Mouse (Mus musculus) forebrain, postnatal 0 days (tissue): ENCODE results near the gene Tle3. TPM values are rescaled to one million over a fixed set of nuclear protein-coding genes. Genes with fewer than 3 reads are reported as not detected.
A peak's percentile ranks its signal among the peaks of the same experiment; 100 is the strongest.

Experiments used
- ATAC-seq: fragments of 200-750 bp; cut with Nextera tagmentation; 2 replicates; pipeline ENCODE4 v1.8.0; 2017; ENCODE audit warnings: mild to moderate bottlenecking, moderate library complexity
- DNase-seq: peaks from one replicate; pipeline ENCODE4 v3.0.0-alpha.2; 2015
- H3K27ac ChIP-seq: fragments of 300-500 bp; sonication (generic); 2 replicates; pipeline ENCODE4 v1.5.1; 2014; ENCODE audit warnings: low read depth, mild to moderate bottlenecking, antibody characterized with exemption, low read length, moderate library complexity, mixed read lengths
- H3K27me3 ChIP-seq: fragments of 300-500 bp; sonication (generic); 2 replicates; pipeline ENCODE4 v1.6.1; 2014; ENCODE audit warnings: mild to moderate bottlenecking, low read length, mixed read lengths; ENCODE audit not compliant: insufficient read depth
- H3K36me3 ChIP-seq: fragments of 300-500 bp; sonication (generic); 2 replicates; pipeline ENCODE4 v1.6.1; 2014; ENCODE audit warnings: mild to moderate bottlenecking, moderate library complexity; ENCODE audit not compliant: insufficient read depth
- H3K4me1 ChIP-seq: fragments of 300-500 bp; sonication (generic); 2 replicates; pipeline ENCODE4 v1.6.1; 2014; ENCODE audit warnings: antibody characterized with exemption; ENCODE audit not compliant: insufficient read depth
- H3K4me2 ChIP-seq: fragments of 300-500 bp; sonication (generic); 2 replicates; pipeline ENCODE4 v1.6.1; 2014; ENCODE audit warnings: low read depth, mild to moderate bottlenecking, moderate library complexity
- H3K4me3 ChIP-seq: fragments of 300-500 bp; sonication (generic); 2 replicates; pipeline ENCODE4 v1.5.1; 2014; ENCODE audit warnings: low read depth, low read length, mixed read lengths
- H3K9ac ChIP-seq: fragments of 300-500 bp; sonication (generic); 2 replicates; pipeline ENCODE4 v1.6.1; 2014; ENCODE audit warnings: mild to moderate bottlenecking
- H3K9me3 ChIP-seq: fragments of 300-500 bp; sonication (generic); 2 replicates; pipeline ENCODE4 v1.6.1; 2016; ENCODE audit warnings: low read length
- CTCF ChIP-seq: sonication (generic); IDR thresholded peaks from 2 replicates; pipeline ENCODE4 v1.5.1; 2016; ENCODE audit warnings: antibody characterized with exemption, control low read depth, low read depth
- WGBS: fragments of 180-500 bp; shearing (Covaris S2); extraction: QIAGEN DNeasy Blood & Tissue Kit; methylation state at CpG from one replicate; pipeline ENCODE4 v1.1.7; 2014; 5-methylcytosine and 5-hydroxymethylcytosine counted together
- polyA plus RNA-seq: library from polyadenylated mRNA; unstranded; fragments of >200 nt; fragmentation: Nextera tagmentation; extraction: Ambion mirVana; gene quantifications from 2 replicates; pipeline ENCODE4 v1.2.1, GENCODE M21; 2015
- total RNA-seq: library from RNA; depleted of rRNA; stranded (reverse); fragments of >200 nt; gene quantifications from 2 replicates; pipeline ENCODE4 v1.2.3, GENCODE M21; 2014

Gene Tle3
- total and polyA plus RNA-seq, 2 experiments from 2014 or later, result 16.3 to 66.3 TPM

- H3K4me1 ChIP-seq, result 0 out of 2 replicates have a peak, but pooled peaks cover 5% of the 10 kb centered on the region
- H3K9ac ChIP-seq, result no peak overlapping the region
- no peaks in the 10 kb centered on the region for H3K9me3 ChIP-seq
- ATAC-seq (peak; percentile 94), DNase-seq (peak; percentile 78)
- WGBS, result 16% methylated on average over 11 of the region's 11 CpGs
- no peak for TF ChIP-seq CTCF
- H3K4me3 ChIP-seq, result no peak overlapping the region
- no peaks in the 10 kb centered on the region for H3K36me3 ChIP-seq
- no peaks in the 10 kb centered on the region; the same call in 1 of the 2 replicates for H3K27me3 ChIP-seq
- no peak overlapping the region for H3K4me2 ChIP-seq
- no peak overlapping the region for H3K27ac ChIP-seq
These were observed 61.9 kb downstream of the Tle3 start for GRCm38 (mm10) chr9:61434062-61434461.

- ATAC-seq, result peak; percentile 21; the same call in 1 of the 2 replicates
- no peak for TF ChIP-seq CTCF
- Histone ChIP-seq H3K27me3 (no peaks in the 10 kb centered on the region; the same call in 1 of the 2 replicates), H3K9ac (no peak overlapping the region), H3K36me3 (no peaks in the 10 kb centered on the region), H3K4me2 (no peak overlapping the region), H3K9me3 (no peaks in the 10 kb centered on the region), H3K27ac (no peak overlapping the region), H3K4me3 (no peak overlapping the region), H3K4me1 (0 out of 2 replicates have a peak, but pooled peaks cover 5% of the 10 kb centered on the region)
- no peak for DNase-seq
- WGBS, result 44% methylated on average over 8 of the region's 8 CpGs
These were observed 63.2 kb downstream of the Tle3 start for GRCm38 (mm10) chr9:61435191-61435989.

GRCm38 (mm10) chr9:61436104-61436503, 63.9 kb downstream of the Tle3 start:
- 72% methylated on average over 2 of the region's 2 CpGs for WGBS
- H3K9me3 ChIP-seq, result no peaks in the 10 kb centered on the region
- no peak overlapping the region for H3K27ac ChIP-seq
- H3K4me2 ChIP-seq, result no peak overlapping the region
- no peaks in the 10 kb centered on the region; the same call in 1 of the 2 replicates for H3K27me3 ChIP-seq
- TF ChIP-seq CTCF, result no peak
- DNase-seq (no peak), ATAC-seq (no peak)
- no peak overlapping the region for H3K9ac ChIP-seq
- H3K4me1 ChIP-seq, result 0 out of 2 replicates have a peak, but pooled peaks cover 5% of the 10 kb centered on the region
- H3K4me3 ChIP-seq, result no peak overlapping the region
- no peaks in the 10 kb centered on the region for H3K36me3 ChIP-seq

GRCm38 (mm10) chr9:61436761-61437160, 64.6 kb downstream of the Tle3 start:
- H3K4me1 ChIP-seq, result 0 out of 2 replicates have a peak, but pooled peaks cover 5% of the 10 kb centered on the region

GRCm38 (mm10) chr9:61439092-61439491, 66.9 kb downstream of the Tle3 start:
- 66% methylated on average over 6 of the region's 6 CpGs for WGBS

More at GRCm38 (mm10) chr9:61436761-61437160, 64.6 kb downstream of the Tle3 start:
- no peak for DNase-seq
- H3K27me3 ChIP-seq, result no peaks in the 10 kb centered on the region; the same call in 1 of the 2 replicates
- no peak for ATAC-seq
- no peaks in the 10 kb centered on the region for H3K36me3 ChIP-seq
- no peak for TF ChIP-seq CTCF
- 90% methylated on average over 6 of the region's 6 CpGs for WGBS
- no peak overlapping the region for H3K4me2 ChIP-seq
- H3K9me3 ChIP-seq, result no peaks in the 10 kb centered on the region
- H3K4me3 ChIP-seq, result no peak overlapping the region
- H3K27ac ChIP-seq, result no peak overlapping the region
- H3K9ac ChIP-seq, result no peak overlapping the region

GRCm38 (mm10) chr9:61439979-61440378, 67.8 kb downstream of the Tle3 start:
- Histone ChIP-seq H3K27ac (no peak overlapping the region), H3K36me3 (no peaks in the 10 kb centered on the region), H3K27me3 (peaks cover 3% of the 10 kb centered on the region; the same call in 1 of the 2 replicates), H3K4me2 (no peak overlapping the region), H3K9me3 (no peaks in the 10 kb centered on the region), H3K9ac (no peak overlapping the region), H3K4me1 (no peaks in the 10 kb centered on the region), H3K4me3 (no peak overlapping the region)
- ATAC-seq, result no peak
- no peak for DNase-seq
- no peak for TF ChIP-seq CTCF
- WGBS, result 58% methylated on average over 2 of the region's 2 CpGs

More at GRCm38 (mm10) chr9:61439092-61439491, 66.9 kb downstream of the Tle3 start:
- no peak overlapping the region for H3K9ac ChIP-seq
- no peaks in the 10 kb centered on the region for H3K9me3 ChIP-seq
- peaks cover 3% of the 10 kb centered on the region; the same call in 1 of the 2 replicates for H3K27me3 ChIP-seq
- H3K27ac ChIP-seq, result no peak overlapping the region
- no peak overlapping the region for H3K4me3 ChIP-seq
- H3K36me3 ChIP-seq, result no peaks in the 10 kb centered on the region
- no peak for ATAC-seq
- no peak overlapping the region for H3K4me2 ChIP-seq
- no peak for DNase-seq
- TF ChIP-seq CTCF, result no peak
- H3K4me1 ChIP-seq, result no peaks in the 10 kb centered on the region
